Mouse (Mus musculus) forebrain, postnatal 0 days (tissue): ENCODE data around the gene Zbtb12. TPM values are rescaled to one million over a fixed set of nuclear protein-coding genes. Genes with fewer than 3 reads are reported as not detected.

Experiments
- ATAC-seq: fragments of 200-750 bp; cut with Nextera tagmentation; 2 replicates; pipeline ENCODE4 v1.8.0; 2017; ENCODE audit warnings: mild to moderate bottlenecking, moderate library complexity
- DNase-seq: peaks from one replicate; pipeline ENCODE4 v3.0.0-alpha.2; 2015
- H3K27ac ChIP-seq: fragments of 300-500 bp; sonication (generic); 2 replicates; pipeline ENCODE4 v1.5.1; 2014; ENCODE audit warnings: low read depth, mild to moderate bottlenecking, antibody characterized with exemption, low read length, moderate library complexity, mixed read lengths
- H3K27me3 ChIP-seq: fragments of 300-500 bp; sonication (generic); 2 replicates; pipeline ENCODE4 v1.6.1; 2014; ENCODE audit warnings: mild to moderate bottlenecking, low read length, mixed read lengths; ENCODE audit not compliant: insufficient read depth
- H3K36me3 ChIP-seq: fragments of 300-500 bp; sonication (generic); 2 replicates; pipeline ENCODE4 v1.6.1; 2014; ENCODE audit warnings: mild to moderate bottlenecking, moderate library complexity; ENCODE audit not compliant: insufficient read depth
- H3K4me1 ChIP-seq: fragments of 300-500 bp; sonication (generic); 2 replicates; pipeline ENCODE4 v1.6.1; 2014; ENCODE audit warnings: antibody characterized with exemption; ENCODE audit not compliant: insufficient read depth
- H3K4me2 ChIP-seq: fragments of 300-500 bp; sonication (generic); 2 replicates; pipeline ENCODE4 v1.6.1; 2014; ENCODE audit warnings: low read depth, mild to moderate bottlenecking, moderate library complexity
- H3K4me3 ChIP-seq: fragments of 300-500 bp; sonication (generic); 2 replicates; pipeline ENCODE4 v1.5.1; 2014; ENCODE audit warnings: low read depth, low read length, mixed read lengths
- H3K9ac ChIP-seq: fragments of 300-500 bp; sonication (generic); 2 replicates; pipeline ENCODE4 v1.6.1; 2014; ENCODE audit warnings: mild to moderate bottlenecking
- H3K9me3 ChIP-seq: fragments of 300-500 bp; sonication (generic); 2 replicates; pipeline ENCODE4 v1.6.1; 2016; ENCODE audit warnings: low read length
- CTCF ChIP-seq: sonication (generic); IDR thresholded peaks from 2 replicates; pipeline ENCODE4 v1.5.1; 2016; ENCODE audit warnings: antibody characterized with exemption, control low read depth, low read depth
- WGBS: fragments of 180-500 bp; shearing (Covaris S2); extraction: QIAGEN DNeasy Blood & Tissue Kit; methylation state at CpG from one replicate; pipeline ENCODE4 v1.1.7; 2014; 5-methylcytosine and 5-hydroxymethylcytosine counted together
- polyA plus RNA-seq: library from polyadenylated mRNA; unstranded; fragments of >200 nt; fragmentation: Nextera tagmentation; extraction: Ambion mirVana; gene quantifications from 2 replicates; pipeline ENCODE4 v1.2.1, GENCODE M21; 2015
- total RNA-seq: library from RNA; depleted of rRNA; stranded (reverse); fragments of >200 nt; gene quantifications from 2 replicates; pipeline ENCODE4 v1.2.3, GENCODE M21; 2014

Gene Zbtb12
- total and polyA plus RNA-seq, 2 experiments from 2014 or later: 7.7 to 32.6 TPM

DNA sequence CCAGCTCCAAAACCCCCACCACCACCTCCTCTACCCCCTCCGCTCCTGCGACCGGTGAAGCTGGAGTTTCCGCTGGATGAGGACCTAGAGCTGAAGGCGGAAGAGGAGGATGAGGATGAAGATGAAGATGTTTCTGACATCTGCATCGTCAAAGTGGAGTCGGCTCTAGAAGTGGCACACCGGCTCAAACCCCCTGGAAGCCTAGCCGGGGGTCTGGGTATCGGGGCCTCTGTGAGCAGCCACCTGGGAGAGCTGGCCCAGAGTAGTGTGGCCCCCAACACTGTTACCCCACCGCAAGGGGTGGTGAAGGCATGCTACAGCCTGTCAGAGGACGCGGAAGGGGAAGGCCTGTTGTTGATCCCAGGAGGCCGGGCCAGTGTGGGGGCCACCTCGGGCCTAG lies 16.4 kb downstream of the Zbtb12 start:
- TF ChIP-seq CTCF: no peak
- Histone ChIP-seq H3K4me1 (peaks cover 10% of the 10 kb centered on the region; the same call in 1 of the 2 replicates), H3K9me3 (no peaks in the 10 kb centered on the region), H3K27me3 (no peaks in the 10 kb centered on the region), H3K4me3 (peak overlapping the region; percentile 72), H3K36me3 (peaks cover 5% of the 10 kb centered on the region; the same call in 1 of the 2 replicates), H3K9ac (peak overlapping the region; percentile 84), H3K27ac (no peak overlapping the region), H3K4me2 (peak overlapping the region; percentile 79)
- no peak for ATAC-seq
- WGBS: 89% methylated on average over 15 of the region's 15 CpGs
- DNase-seq: no peak

DNA sequence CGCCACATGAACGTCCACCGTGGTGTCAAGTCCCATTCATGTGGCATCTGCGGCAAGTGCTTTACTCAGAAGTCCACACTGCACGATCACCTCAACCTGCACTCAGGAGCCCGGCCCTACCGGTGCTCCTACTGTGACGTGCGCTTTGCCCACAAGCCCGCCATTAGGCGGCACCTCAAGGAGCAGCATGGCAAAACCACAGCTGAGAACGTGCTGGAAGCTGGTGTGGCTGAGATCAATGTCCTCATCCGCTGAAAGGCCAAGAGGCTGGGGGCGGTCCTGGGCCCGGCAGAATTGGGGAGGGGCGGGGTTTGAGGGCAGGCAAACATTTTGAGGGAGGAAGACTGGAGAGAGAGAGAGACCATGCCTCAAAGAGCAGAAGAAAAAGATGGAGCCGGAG lies 17.1 kb downstream of the Zbtb12 start:
- Histone ChIP-seq H3K4me1 (peaks cover 10% of the 10 kb centered on the region; the same call in 1 of the 2 replicates), H3K4me2 (no peak overlapping the region), H3K27me3 (no peaks in the 10 kb centered on the region), H3K4me3 (no peak overlapping the region), H3K36me3 (peaks cover 9% of the 10 kb centered on the region), H3K9ac (no peak overlapping the region), H3K9me3 (no peaks in the 10 kb centered on the region), H3K27ac (no peak overlapping the region)
- ATAC-seq (no peak), DNase-seq (no peak)
- 83% methylated on average over 17 of the region's 17 CpGs for whole genome bisulfite sequencing
- TF ChIP-seq CTCF: no peak

DNA sequence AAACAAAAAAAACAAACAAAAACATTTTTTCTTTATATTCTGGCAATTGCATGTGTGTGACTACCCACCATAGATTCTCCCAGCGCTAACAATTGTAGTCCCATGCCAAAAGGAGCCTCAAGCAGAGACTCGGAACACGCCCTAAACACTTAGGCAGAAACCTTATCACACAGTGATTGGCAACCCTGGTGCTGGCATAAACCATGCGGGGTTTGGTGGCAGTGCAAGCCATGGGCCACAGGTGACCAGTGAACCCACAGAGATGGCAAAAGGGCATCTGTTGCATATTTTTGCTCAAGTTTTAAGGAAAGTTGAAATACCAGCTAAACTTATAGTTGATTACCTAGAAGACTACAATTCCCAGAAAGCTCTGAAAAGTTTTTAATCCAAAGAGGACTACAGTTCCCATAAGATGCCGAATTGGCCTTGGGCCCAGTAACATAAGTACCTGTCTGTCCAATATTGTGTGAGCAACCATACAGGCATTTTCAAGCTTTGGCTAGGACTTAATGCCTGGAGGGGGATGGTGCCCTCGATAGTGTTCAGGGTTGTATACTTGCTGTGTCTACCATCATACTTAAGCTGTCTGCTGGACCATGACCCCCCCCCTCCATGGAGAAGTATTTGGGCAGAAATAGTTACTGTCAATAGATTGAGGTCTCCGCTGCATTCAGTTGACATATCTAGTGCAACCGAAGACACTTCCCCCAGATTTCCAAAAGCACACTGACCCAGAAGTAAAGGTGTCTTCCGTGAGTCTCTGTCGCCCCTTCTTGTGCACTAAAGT lies 18.3 kb downstream of the Zbtb12 start:
- DNase-seq (peak; percentile 63), ATAC-seq (no peak)
- Histone ChIP-seq H3K36me3 (peaks cover 17% of the 10 kb centered on the region), H3K27ac (peak overlapping the region; percentile 91), H3K27me3 (no peaks in the 10 kb centered on the region), H3K9ac (peak overlapping the region; percentile 83), H3K4me3 (peak overlapping the region; percentile 95), H3K4me2 (peak overlapping the region; percentile 89), H3K4me1 (peaks cover 10% of the 10 kb centered on the region; the same call in 1 of the 2 replicates), H3K9me3 (no peaks in the 10 kb centered on the region)
- 14% methylated on average over 10 of the region's 10 CpGs for WGBS
- no peak for TF ChIP-seq CTCF

DNA sequence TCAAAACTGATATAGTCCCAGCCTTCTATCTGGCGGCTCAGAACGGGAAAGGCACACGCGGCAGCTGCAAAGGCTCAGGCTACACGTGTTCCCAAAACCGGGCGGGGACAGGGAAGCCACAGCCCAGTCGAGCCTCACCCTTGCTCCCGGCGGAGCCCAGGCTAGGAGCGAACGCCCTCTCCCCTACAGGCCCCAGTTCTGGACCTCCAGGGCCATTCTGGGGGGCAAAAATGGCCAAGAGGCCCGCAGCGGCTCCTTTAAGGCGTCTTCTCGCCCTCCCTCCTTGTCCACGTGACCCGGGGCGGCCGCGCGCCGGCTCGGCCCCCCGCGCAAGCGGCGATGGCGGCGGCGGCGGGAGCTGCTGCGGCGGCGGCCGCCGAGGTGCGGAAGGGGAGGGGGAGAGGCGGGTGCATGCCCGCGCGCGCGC lies 18.9 kb downstream of the Zbtb12 start, which contains the start of the genes C2 and Ehmt2:
Gene C2 (minus strand): TSS at position 106 of the 427 bp plus-strand sequence.
Gene Ehmt2 (plus strand): TSS at position 310 of the 427 bp plus-strand sequence.
- peak within 1 kb of the TSS; percentile 95 for H3K4me3 ChIP-seq
- H3K4me1 ChIP-seq: peaks cover 10% of the 10 kb centered on the region; the same call in 1 of the 2 replicates
- no peaks in the 10 kb centered on the region for H3K27me3 ChIP-seq
- H3K36me3 ChIP-seq: peaks cover 22% of the 10 kb centered on the region
- H3K9me3 ChIP-seq: no peaks in the 10 kb centered on the region
- H3K4me2 ChIP-seq: peak within 1 kb of the TSS; percentile 89
- ATAC-seq (peak; percentile 45), DNase-seq (peak; percentile 89)
- H3K9ac ChIP-seq: peak within 1 kb of the TSS; percentile 83
- peak within 1 kb of the TSS; percentile 91 for H3K27ac ChIP-seq
- TF ChIP-seq CTCF: no peak
- WGBS: 3% methylated on average over 18 of the region's 44 CpGs

DNA sequence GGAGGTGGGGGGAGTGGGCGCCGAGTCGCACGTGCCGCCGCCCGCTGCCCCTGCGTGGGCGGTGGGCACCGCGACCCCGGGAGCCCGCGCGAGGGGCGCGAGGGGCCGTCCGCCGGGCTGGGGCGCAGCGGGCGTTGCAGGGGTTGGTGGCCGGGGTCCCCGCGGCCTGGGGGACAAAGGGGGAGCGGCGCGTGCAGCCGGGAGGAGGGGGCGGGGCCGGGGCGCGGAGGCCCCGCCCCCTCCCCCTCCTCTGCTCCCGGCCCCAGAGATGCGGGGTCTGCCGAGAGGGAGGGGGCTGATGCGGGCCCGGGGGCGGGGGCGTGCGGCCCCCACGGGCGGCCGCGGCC lies 19.4 kb downstream of the Zbtb12 start:
- ATAC-seq: no peak

DNA sequence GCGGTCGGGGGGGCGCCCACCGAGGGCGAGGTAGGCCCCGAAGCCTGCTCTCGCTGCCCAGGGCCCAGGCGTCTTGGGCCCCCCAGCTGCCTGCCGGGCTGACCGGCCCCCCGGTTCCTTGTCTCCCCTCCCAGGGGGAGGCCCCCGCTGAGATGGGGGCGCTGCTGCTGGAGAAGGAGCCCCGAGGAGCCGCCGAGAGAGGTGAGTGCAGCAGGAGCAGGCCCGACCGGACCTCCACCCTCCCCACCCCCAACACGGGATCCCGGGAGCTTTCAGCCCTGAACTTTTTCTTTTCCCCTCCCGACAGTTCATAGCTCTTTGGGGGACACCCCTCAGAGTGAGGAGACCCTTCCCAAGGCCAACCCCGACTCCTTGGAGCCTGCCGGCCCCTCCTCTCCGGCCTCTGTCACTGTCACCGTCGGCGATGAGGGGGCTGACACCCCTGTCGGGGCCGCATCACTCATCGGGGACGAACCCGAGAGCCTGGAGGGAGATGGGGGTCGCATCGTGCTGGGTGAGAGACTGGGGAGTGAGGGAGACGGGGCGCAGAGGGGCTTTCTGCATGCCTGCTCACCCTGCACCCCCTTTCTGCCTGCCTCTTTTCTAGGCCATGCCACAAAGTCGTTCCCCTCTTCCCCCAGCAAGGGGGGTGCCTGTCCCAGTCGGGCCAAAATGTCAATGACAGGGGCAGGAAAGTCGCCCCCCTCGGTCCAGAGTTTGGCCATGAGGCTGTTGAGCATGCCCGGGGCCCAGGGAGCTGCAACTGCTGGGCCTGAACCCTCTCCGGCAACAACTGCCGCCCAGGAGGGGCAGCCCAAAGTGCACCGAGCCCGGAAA lies 20.0 kb downstream of the Zbtb12 start:
- DNase-seq (peak; percentile 17), ATAC-seq (no peak)
- H3K4me3 ChIP-seq: peak overlapping the region; percentile 95
- peak overlapping the region; percentile 83 for H3K9ac ChIP-seq
- H3K27ac ChIP-seq: peak overlapping the region; percentile 91
- H3K4me2 ChIP-seq: peak overlapping the region; percentile 89
- H3K4me1 ChIP-seq: peaks cover 10% of the 10 kb centered on the region; the same call in 1 of the 2 replicates
- H3K9me3 ChIP-seq: no peaks in the 10 kb centered on the region
- H3K36me3 ChIP-seq: peaks cover 31% of the 10 kb centered on the region
- WGBS: 2% methylated on average over 41 of the region's 45 CpGs
- H3K27me3 ChIP-seq: no peaks in the 10 kb centered on the region
- TF ChIP-seq CTCF: no peak

More for the DNA sequence above, 19.4 kb downstream of the Zbtb12 start:
- Histone ChIP-seq H3K27me3 (no peaks in the 10 kb centered on the region), H3K4me2 (peak overlapping the region; percentile 89), H3K4me1 (peaks cover 10% of the 10 kb centered on the region; the same call in 1 of the 2 replicates), H3K9me3 (no peaks in the 10 kb centered on the region), H3K4me3 (peak overlapping the region; percentile 95), H3K36me3 (peaks cover 27% of the 10 kb centered on the region), H3K27ac (peak overlapping the region; percentile 91), H3K9ac (peak overlapping the region; percentile 83)
- TF ChIP-seq CTCF: no peak
- WGBS: 0% methylated on average over 21 of the region's 47 CpGs
- peak; percentile 54 for DNase-seq
